Mouse (Mus musculus) kidney, adult 11 months (tissue): Measurements from ENCODE around the gene Grin3b.

Source experiments
- DNase-seq: peaks from one replicate; pipeline ENCODE4 v3.0.0; 2022

The Grin3b gene

GRCm38 (mm10) chr10:79989870-79990269, 19.4 kb downstream of the Grin3b start:
- no peak for DNase-seq

- DNase-seq: no peak
Measured at GRCm38 (mm10) chr10:79991099-79991498, 20.6 kb downstream of the Grin3b start.

GRCm38 (mm10) chr10:79991548-79991947, 21.0 kb downstream of the Grin3b start:
- no peak for DNase-seq

GRCm38 (mm10) chr10:79994397-79995115, 24.0 kb downstream of the Grin3b start:
- DNase-seq: no peak

GRCm38 (mm10) chr10:79995636-79996035, 25.1 kb downstream of the Grin3b start:
- no peak for DNase-seq

- peak; percentile 93 for DNase-seq
Measured at GRCm38 (mm10) chr10:79996272-79997033, 25.9 kb downstream of the Grin3b start, which contains the start of gene Abca7. TSS of gene Abca7 (plus strand) at chr10:79996494.

- DNase-seq: peak; percentile 69
Measured at GRCm38 (mm10) chr10:79997034-79997760, 26.7 kb downstream of the Grin3b start.

GRCm38 (mm10) chr10:79997819-79998218, 27.3 kb downstream of the Grin3b start:
- no peak for DNase-seq

- DNase-seq: no peak
Measured at GRCm38 (mm10) chr10:80001945-80002344, 31.4 kb downstream of the Grin3b start.

GRCm38 (mm10) chr10:80002829-80003228, 32.3 kb downstream of the Grin3b start:
- DNase-seq: no peak

- DNase-seq: no peak
Measured at GRCm38 (mm10) chr10:80003374-80004232, 33.1 kb downstream of the Grin3b start.

GRCm38 (mm10) chr10:80004233-80004705, 33.8 kb downstream of the Grin3b start:
- DNase-seq: no peak

- no peak for DNase-seq
Measured at GRCm38 (mm10) chr10:80011740-80012139, 41.2 kb downstream of the Grin3b start.

GRCm38 (mm10) chr10:80013609-80014008, 43.1 kb downstream of the Grin3b start:
- no peak for DNase-seq

- no peak for DNase-seq
Measured at GRCm38 (mm10) chr10:80014484-80015290, 44.2 kb downstream of the Grin3b start.

GRCm38 (mm10) chr10:80015583-80015982, 45.1 kb downstream of the Grin3b start:
- no peak for DNase-seq

GRCm38 (mm10) chr10:80016511-80016910, 46.0 kb downstream of the Grin3b start, which contains the start of gene Arhgap45:
TSS of gene Arhgap45 (plus strand) at chr10:80016653.
- no peak for DNase-seq

- no peak for DNase-seq
Measured at GRCm38 (mm10) chr10:80016931-80017330, 46.4 kb downstream of the Grin3b start.

GRCm38 (mm10) chr10:80017361-80017760, 46.8 kb downstream of the Grin3b start:
- no peak for DNase-seq

GRCm38 (mm10) chr10:80017771-80018170, 47.3 kb downstream of the Grin3b start:
- no peak for DNase-seq

- DNase-seq: peak; percentile 24
Measured at GRCm38 (mm10) chr10:80018739-80019297, 48.3 kb downstream of the Grin3b start.
